Mouse (Mus musculus) CD4-positive, CD25-positive, alpha-beta regulatory T cell, adult 4 months (primary cell): ENCODE measurements around the gene Nox4. TPM values are rescaled to one million over a fixed set of nuclear protein-coding genes. Genes with fewer than 3 reads are reported as not detected.
"Not testable (repeated sequence)": the region's sequence is repeated elsewhere in the genome, so short reads cannot be mapped to it uniquely, and the experiment has no call there.

Source experiments
- ATAC-seq: one replicate; pipeline ENCODE4 v1.8.0; 2017
- polyA plus RNA-seq, 2 experiments: library from polyadenylated mRNA; unstranded; fragments of 100-300 nt; shearing (Covaris generic); gene quantifications; one replicate each; pipeline ENCODE4 v1.2.1; 2017

Nox4 gene
- polyA plus RNA-seq, 2 experiments from 2014 or later: not detected

DNA sequence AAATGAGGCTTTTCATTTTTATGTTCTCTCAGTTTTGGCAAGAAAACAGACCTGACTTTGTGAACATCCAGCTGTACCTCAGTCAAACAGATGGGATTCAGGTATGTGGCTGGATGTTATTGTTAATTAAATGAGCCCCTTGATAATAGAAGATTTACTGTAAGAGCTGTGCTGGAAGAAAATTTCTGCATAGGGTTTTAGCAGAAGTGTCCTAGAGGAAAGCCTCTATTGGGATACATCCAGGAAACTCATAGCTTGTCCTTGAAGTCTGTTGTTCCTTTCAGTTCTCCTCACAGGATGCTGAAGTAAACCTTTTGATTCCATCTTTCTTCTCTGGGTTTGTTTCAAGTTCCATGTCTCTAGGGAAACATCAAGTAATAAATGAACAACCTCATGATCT lies 128.4 kb downstream of the Nox4 start:
- no peak for ATAC-seq

DNA sequence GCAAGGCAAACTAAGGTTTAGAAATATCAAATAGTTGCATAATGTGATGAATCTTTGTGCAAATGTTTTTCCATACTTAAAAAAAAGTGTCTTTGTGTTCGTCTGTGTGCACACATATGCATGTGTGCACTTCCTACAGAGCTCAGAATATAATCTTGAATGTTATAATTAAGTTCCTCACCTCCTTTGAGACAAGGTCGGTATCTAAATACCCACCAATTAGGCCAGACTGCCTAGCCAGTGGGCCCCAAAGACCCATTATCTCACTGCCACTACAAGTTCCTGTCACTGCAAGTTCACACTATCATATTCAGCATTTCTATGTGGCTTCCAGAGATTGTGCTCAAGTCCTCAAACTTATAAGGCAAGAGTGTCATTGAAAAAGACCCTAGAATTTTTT lies 129.0 kb downstream of the Nox4 start:
- ATAC-seq: no peak

DNA sequence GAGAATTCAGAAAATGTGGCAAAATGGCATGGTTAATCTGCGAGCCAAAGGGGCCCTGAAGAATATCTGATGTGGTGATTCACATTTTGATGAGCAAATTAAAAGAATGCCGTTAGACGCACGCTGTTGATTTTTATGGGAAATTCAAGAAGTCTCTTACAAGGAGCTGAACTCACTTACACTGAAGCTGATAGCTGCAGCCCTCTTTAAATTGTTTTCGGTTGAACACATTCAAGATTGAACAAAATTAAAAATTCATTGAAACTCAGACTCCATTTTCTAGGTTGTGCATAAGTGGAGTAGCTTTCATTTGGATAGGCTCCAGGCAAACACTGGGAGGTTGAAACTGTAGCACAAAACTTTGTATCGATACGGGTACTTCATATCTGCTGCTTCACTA lies 151.1 kb downstream of the Nox4 start:
- no peak for ATAC-seq

DNA sequence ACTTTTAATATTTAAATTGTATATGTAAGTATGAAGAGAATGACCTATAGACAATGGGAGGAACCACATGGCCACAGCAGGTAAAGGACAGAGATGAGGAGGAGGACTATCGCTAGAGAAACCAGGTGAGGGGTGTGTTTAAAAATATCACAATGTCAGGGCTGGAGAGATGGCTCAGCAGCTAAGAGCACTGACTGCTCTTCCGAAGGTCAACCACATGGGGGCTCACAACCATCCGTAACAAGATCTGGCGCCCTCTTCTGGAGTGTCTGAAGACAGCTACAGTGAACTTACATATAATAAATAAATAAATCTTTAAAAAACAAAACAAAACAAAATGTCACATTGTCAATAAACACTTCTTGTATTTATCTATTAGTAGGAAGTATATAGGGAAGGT lies 165.5 kb downstream of the Nox4 start:
- ATAC-seq: not testable (repeated sequence)

DNA sequence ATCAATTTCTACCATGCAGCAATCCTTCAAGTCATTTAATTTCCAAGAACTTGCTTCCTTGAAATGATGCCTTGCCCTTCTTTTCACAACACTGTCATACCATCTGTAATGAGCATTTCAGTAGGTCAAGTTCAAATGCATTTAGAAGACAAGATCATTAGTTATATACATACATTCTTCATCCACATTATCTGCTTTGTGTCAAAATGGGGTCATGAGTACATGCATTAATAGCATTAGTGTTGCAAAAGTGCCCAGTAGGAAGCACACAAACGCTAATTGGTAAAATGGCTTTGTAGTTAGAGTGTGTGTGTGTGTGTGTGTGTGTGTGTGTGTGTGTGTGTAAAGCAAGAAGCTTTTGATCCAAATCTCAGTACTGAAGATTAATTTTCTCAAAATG lies 167.4 kb downstream of the Nox4 start:
- no peak for ATAC-seq

Other genes starting within 250 kb of the Nox4 start
- under 1 TPM in 1 of 2 experiments, not detected in 1; 0.08 TPM for gene Vmn2r79, start 250.0 kb upstream of the Nox4 start, polyA plus RNA-seq
- not detected for gene Tyr, start 247.4 kb downstream of the Nox4 start, polyA plus RNA-seq